Mouse (Mus musculus): ENCODE data around the gene Cacnb3.

Cacnb3 gene

DNA sequence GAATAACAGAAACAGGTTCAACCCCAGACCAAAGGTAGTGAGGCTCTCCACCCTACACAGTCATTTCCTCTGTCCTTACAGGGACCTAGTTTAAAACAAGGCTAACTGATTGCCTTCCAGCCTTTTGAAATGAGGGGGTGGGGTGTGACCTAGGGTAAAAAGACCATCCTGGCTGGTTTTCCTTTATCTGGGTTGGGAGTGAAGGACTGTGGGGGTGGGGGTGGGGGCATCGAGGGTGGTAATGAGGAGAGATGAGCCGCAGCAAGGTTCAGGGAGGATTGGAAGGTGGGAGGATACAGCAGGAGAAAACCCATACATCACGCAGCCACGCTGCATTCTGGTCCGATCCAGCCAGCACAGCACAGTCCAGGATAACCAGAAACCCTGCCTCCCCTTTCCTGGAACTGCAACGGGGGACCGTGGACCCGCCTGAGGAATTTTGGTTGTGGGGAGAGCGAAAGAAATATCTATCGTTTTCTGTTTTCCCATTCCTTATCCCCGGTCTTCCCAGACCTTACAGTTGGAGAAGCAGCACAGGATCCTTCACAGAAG, 44.4 kb downstream of the Cacnb3 start:
- intact Hi-C loops (cut with DNase I), result no loop called here

DNA sequence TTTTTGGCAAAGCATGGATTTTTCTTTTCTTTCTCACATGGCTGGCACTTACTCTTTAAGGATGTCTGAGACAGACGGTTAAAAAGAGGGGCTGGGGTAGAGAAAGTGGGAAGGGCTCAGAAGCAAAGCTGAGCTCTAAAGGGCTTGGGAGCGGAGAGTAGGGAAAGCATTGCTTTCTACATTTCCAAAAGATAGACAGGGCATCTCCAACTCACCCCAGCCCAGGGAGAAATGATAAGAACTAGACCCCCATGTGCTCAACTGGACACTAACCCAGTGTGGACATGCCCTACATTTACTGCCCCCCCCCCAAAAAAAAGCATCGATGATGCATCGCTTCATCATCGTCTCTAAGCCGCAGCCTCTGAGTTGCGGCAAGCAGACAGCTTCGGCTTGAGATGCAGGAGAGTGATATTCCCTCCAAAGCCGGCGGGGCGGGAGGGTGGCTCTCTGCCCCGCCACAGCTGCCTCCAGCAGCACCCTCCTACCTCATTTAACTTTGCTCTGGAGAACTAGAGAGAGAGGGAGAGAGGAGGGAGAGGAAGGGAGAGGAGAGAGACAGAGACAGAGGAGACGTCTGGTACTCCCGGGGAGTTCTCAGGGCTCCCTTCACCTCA, 45.1 kb downstream of the Cacnb3 start:
- intact Hi-C loops (cut with DNase I), result no loop called here

DNA sequence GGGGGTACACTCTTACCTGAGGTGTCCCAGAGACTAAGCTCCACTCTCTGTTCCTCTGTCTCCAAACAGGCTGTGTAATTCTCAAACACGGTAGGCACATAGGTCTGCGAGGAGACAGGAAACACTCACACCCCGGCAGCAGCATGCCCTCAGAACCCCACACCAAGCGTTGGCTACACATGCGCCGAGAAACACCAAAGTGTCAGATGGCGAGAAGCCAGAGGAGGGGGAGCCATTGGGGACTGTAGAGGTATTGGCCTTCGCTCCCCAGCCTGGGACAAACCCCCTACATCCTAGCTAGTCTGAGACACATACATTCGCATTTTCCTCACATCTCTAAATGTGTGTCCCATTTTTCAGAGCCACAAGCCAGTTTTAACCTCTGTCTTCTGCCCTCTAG, 45.8 kb downstream of the Cacnb3 start:
- intact Hi-C loops (cut with DNase I), result no loop called here

DNA sequence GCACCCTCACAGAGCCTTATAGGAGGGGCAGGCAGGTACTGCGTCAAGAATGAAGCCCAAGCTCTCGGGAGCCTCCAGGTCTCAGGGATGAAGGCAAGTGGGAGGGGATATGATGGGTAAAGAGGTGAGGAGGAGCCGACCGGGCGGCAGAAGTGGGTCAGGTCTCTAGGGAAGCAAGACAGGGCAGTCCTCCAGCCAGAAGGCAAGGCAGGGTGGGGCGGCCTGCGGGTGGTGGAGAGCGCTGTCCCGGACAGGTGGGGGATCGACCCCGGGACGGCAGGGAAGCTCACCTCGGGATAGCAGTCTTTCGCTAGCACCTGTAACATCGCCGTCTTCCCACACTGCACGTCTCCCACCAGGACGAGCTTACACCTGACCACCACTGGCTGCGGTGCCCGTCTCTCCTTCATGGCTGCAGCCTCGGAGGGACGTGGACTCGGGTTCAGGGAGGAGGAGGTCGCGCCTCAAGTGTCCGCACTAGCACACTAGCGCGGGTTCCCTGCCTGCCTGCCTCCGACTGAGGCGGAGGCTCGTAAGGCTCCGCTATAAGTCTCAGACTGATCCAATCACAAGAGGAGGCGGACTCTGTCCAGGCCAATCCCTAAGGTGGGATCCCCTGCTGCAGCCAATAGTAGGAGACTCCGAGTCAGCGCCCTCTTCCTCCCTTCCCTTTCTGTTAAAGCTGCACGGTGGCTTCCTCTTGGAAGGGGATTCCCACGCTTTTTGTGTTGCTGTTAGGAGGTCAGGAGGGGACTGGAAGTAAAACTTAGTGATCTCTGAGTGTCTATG, 46.5 kb downstream of the Cacnb3 start, which contains the start of gene Rnd1:
Rnd1 (minus strand) TSS at position 522 of the 789 bp plus-strand sequence.
- intact Hi-C loops (cut with DNase I), result no loop called here

DNA sequence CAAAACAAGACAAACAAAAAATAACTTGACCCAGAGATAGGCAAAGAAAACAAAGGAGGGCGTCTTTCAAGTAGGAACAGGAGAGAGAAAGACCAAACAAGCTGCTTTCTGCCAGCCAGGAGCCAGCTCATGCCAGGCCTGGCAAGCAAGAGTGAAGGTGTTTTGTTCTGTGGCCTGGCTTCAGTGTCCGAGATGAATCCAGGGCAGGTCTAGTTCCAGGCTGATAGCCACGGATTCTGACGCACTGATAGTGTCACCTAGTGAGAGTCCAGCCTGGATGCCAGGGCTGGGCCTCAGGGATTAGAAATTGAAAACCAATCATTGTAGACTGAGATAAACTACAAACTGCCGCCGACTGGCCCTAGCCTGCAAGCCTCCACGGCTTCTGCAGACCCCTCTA, 47.3 kb downstream of the Cacnb3 start:
- intact Hi-C loops (cut with DNase I), result no loop called here

DNA sequence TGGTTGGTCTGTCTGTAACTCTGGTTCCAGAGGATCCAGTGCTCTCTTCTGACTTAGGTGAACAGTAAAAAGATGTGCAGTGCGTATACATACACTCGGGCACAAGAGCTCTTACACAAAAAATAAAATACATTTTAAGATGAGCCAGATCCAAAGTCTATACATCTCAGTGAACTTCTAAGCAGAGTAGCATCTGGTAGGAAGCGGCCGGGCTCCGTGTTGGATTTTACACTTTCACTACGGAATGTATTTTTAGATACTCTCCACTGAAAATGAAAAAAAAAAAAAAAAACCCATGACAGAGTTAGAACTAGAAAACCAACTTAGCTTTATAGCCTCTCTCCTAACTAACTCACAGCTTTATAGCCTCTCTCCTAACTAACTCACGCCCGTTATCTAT, 50.0 kb downstream of the Cacnb3 start:
- intact Hi-C loops (cut with DNase I), result no loop called here

DNA sequence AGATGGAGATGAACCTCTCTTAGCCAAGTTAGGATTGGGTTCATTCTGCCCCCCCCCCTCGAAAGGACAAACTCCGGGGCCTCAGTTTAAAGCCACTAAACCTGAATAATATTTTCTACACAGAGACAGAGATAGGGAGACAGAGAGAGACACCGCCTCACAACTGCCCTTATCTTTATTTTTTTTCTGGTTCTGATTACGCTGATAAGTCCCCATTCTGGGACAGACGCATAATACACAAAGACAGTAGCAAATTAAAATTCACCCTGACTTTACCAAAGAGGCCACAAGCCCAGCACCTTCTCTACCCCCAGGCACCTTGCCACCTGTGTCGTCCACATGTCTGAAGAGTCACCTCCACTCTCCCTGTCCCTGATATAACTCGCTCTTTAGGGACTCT, 51.0 kb downstream of the Cacnb3 start:
- intact Hi-C loops (cut with DNase I), result no loop called here

DNA sequence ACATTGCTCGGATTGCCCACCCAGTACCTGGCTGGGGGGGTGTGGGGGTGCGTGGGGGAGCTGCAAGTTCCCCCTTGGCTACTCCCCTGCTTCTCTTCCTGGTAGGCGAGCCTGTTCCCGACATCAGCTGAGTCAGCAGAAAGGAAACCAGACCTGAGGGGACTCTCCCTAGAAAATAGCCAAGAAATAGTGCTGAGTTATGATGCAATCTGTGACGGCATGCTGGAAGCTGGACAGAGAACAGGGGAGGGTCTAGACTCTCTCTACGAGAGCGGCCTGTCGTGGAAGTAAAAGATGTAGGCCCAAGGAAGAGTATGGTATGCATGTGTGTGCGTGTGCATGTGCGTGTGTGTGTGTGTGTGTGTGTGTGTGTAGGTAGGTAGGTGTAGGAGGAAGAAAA, 52.5 kb downstream of the Cacnb3 start:
- intact Hi-C loops (cut with DNase I), result no loop called here

DNA sequence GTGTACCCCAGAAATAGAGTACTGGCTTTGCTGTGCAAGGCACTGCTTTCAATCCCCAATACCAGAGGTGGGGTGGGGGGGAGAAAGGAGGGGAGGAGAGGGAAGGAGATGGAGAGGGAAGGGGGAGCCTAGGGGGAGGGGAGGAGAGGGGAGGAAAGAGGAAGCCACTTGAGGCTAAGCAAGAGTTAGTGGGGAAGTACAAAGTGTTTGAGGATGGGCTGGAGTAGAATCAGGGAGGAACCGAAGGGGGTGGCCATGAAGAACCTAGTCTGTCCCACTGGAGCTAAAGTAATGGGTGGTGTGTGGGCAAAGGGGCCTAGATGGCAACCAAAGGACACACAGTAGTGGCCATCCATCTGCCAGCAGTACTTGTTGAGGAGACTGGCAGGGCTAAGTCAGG, 53.1 kb downstream of the Cacnb3 start:
- intact Hi-C loops (cut with DNase I), result no loop called here

DNA sequence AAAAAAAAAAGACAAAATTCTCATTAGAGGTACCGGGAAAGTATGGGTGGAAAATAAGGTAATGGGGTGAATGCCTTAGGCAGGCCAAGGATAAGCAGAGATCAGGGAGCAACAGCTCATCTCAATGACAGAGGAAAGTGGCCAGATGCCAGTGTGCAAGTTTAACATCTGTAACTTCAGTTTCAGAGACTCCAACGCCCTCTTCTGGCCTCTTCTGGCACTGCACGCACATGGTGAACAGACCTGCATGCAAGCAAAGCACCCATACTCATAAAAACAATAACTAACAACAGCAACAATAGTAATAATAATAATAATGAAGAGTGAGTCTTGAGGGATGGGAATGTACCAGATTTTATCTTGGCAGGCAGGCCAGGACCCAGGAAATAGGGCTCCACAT, 55.3 kb downstream of the Cacnb3 start:
- intact Hi-C loops (cut with DNase I), result no loop called here

DNA sequence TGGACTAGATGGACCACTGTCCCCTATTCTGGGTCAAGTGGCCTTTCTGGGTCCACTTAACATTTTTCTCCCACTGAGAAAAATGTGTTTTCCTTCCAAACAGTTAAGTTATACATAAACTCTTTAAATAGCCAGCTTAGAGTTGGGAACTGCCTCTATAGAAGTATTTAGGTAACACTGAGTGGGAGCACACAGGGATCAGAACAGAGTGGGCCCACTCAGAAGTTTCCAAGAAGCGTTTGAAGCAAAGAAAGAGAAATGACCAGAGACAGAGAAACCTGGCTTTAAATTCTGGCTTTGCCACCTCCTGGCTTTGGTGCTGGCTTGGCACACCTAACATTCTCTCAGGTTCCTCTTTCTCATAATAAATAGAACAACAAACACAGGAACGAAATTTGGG, 59.0 kb downstream of the Cacnb3 start:
- intact Hi-C loops (cut with DNase I), result no loop called here

DNA sequence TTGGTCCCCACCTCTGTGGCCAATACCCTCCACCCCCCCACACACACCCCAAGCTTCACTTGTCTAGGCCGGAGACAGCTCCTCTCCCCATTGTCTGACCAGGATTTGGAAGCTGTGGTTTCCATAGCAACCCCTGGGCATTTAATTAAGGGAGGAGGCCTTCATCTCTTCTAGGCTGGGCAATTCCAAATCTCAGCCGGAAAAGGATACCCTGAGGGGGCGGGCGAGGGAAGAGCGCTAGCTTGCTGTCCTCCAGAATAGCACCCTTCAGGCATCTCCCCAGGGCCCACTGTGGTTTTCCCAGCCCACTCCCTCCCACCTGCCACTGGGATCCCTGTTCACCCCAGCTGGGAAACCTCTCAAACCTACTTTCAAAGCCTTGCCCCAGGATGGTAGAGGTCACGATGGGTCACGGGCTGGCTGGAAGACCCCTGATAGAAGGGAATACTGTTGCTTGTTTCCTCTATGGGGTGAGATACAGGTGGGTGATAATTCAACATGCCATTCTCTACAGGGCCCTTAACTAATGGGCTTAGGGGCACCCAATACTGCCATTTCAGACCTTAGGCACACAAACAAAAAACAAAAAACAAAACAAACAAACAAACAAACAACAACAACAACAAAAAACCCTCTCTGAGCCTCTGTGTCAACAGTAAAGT, 61.0 kb downstream of the Cacnb3 start:
- intact Hi-C loops (cut with DNase I), result no loop called here

DNA sequence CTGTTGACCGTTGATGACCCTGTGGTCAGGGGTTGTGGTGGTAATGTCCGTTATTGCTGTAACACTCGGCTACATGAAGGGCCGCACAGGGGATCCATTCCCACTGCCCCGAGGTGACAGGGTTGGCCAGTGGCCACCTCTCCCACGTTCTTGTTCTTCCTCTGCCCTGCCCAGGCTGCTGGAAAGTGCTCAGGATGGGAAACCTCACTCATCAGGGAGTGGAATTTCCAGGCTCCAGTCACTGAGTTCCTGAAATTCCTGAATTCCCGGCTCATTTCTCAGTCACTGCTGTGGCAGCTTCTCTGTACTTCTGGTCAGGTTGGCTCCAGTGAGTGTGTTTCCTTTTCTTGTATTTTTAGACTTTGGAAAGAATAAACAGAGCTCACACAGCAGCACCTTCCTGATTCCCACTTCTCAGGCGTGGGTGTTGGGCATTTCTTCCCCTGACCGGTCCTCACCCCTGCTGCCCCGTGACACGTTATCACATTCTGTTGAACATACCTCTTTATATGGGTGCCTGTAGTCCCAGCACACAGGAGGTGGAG, 61.6 kb downstream of the Cacnb3 start:
- intact Hi-C loops (cut with DNase I), result no loop called here
